Mouse (Mus musculus) skeletal muscle tissue, adult 2 months (tissue): ENCODE data around the gene Serpina3a.
"Not testable (repeated sequence)": the region's sequence is repeated elsewhere in the genome, so short reads cannot be mapped to it uniquely, and the experiment has no call there.

Experiments used
- DNase-seq: peaks from one replicate; pipeline ENCODE4 v3.0.0-alpha.2; 2012; ENCODE audit warnings: low read depth, low spot score

Serpina3a gene

GRCm38 (mm10) chr12:104112333-104112732 is at the start of gene Serpina3a:
TSS of gene Serpina3a (plus strand) at chr12:104112724.
- not testable (repeated sequence) for DNase-seq

- DNase-seq = no peak
Measured at GRCm38 (mm10) chr12:104064532-104064931, 48.0 kb upstream of the Serpina3a start.

GRCm38 (mm10) chr12:104064996-104065395 is 47.5 kb upstream of the Serpina3a start:
- DNase-seq = no peak

- peak; percentile 24 for DNase-seq
Measured at GRCm38 (mm10) chr12:104066241-104066640, 46.3 kb upstream of the Serpina3a start.

GRCm38 (mm10) chr12:104067549-104067948 is 45.0 kb upstream of the Serpina3a start:
- DNase-seq = peak; percentile 30

GRCm38 (mm10) chr12:104069620-104070019 is 42.9 kb upstream of the Serpina3a start:
- peak; percentile 45 for DNase-seq

GRCm38 (mm10) chr12:104071708-104072107 is 40.8 kb upstream of the Serpina3a start:
- no peak for DNase-seq

- DNase-seq = no peak
Measured at GRCm38 (mm10) chr12:104072286-104072685, 40.2 kb upstream of the Serpina3a start.

- DNase-seq = no peak
Measured at GRCm38 (mm10) chr12:104090119-104090518, 22.4 kb upstream of the Serpina3a start.

- DNase-seq = no peak
Measured at GRCm38 (mm10) chr12:104091303-104091702, 21.2 kb upstream of the Serpina3a start.

GRCm38 (mm10) chr12:104100768-104101167 is 11.8 kb upstream of the Serpina3a start, which contains the start of gene Serpina5:
TSS of gene Serpina5 (plus strand) at chr12:104101113.
- DNase-seq = no peak

GRCm38 (mm10) chr12:104105847-104106246 is 6.7 kb upstream of the Serpina3a start:
- DNase-seq = no peak

- DNase-seq = no peak
Measured at GRCm38 (mm10) chr12:104106919-104107318, 5.6 kb upstream of the Serpina3a start.

GRCm38 (mm10) chr12:104108507-104108906 is 4.0 kb upstream of the Serpina3a start:
- DNase-seq = no peak

GRCm38 (mm10) chr12:104114921-104115579 is 2.5 kb downstream of the Serpina3a start:
- DNase-seq = no peak

- DNase-seq = no peak
Measured at GRCm38 (mm10) chr12:104123097-104123496, 10.6 kb downstream of the Serpina3a start.

- DNase-seq = no peak
Measured at GRCm38 (mm10) chr12:104123996-104124395, 11.5 kb downstream of the Serpina3a start.

- DNase-seq = no peak
Measured at GRCm38 (mm10) chr12:104125021-104125560, 12.6 kb downstream of the Serpina3a start.

GRCm38 (mm10) chr12:104127696-104128095 is 15.2 kb downstream of the Serpina3a start, which contains the start of gene Serpina3b:
TSS of gene Serpina3b (plus strand) at chr12:104127996.
- DNase-seq = no peak

GRCm38 (mm10) chr12:104131041-104131440 is 18.5 kb downstream of the Serpina3a start:
- peak; percentile 46 for DNase-seq

- DNase-seq = no peak
Measured at GRCm38 (mm10) chr12:104138216-104138615, 25.7 kb downstream of the Serpina3a start.

- DNase-seq = no peak
Measured at GRCm38 (mm10) chr12:104140543-104141103, 28.1 kb downstream of the Serpina3a start.

GRCm38 (mm10) chr12:104141506-104141905 is 29.0 kb downstream of the Serpina3a start:
- DNase-seq = no peak
